Mouse (Mus musculus): Measurements from ENCODE around the gene Cdh12.

The Cdh12 gene

DNA sequence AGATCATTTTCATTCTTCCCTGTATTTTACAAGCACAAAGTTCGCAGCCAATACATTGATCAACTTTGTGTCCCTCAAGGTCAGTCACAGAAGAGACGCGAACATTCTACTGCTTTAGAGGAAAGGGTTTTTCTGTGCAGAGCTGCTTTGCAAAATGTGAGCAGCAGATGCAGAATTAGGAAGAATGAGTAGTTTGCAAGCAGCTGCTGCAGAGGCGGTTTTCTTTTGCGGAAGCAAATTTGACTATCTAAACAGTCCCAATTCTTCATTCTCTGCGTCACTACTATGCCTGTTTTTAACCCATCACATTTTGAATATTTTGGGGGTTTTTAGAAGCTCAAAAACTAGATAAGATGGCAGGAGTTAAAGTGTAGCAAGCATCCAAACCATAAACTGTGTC is 956.1 kb downstream of the Cdh12 start:
- DNase-seq = no peak

DNA sequence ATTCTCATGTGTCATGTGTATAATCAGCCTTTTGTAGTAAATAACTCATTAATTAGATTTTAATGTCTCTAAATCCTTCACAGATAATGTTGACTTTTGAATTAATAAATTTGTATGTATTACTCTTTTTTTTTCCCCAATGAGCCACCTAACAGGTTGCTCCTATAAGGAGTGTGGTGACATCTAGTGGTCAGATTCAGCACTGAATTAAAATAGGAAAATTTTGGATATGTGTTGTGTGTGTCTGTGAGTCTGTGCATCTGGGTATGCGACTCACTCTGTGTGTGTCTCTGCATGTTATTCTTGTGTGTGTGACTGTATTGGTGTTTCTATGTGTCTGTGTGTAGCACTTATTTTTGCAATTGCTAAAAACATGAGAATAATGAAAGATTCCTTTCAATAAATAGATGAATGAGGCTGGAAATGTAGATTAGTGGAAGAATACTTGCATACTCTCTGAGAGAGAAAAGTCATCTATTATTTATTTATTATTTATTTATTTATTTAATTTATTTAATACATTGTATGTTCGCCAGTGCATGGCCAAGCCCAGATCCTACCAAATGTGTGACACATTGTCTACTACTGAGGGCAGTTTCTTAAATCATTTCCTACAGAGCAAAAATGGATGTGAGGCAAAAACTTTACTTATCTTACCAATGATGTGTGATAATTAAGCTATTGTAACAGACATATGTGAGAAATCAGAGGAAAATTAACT is 958.4 kb downstream of the Cdh12 start:
- DNase-seq = peak; percentile 32

DNA sequence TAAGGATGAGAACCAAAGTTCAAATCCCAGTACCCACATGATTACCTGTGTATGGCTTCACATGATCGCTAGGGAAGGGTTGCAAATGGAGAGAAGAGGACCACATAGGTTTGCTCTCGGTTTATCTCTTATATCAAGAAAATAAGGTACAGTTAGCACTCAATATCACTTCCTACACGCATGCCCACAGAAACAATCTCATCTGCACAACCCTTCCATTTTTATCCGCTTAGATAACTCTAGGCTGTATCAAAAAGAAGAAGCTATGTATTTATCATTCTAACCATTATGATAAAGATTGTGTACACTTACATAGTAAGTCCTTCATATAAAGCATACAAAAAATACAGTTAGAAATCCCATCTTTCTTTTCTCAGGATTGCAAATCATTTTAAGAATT is 988.3 kb downstream of the Cdh12 start:
- no peak for DNase-seq

DNA sequence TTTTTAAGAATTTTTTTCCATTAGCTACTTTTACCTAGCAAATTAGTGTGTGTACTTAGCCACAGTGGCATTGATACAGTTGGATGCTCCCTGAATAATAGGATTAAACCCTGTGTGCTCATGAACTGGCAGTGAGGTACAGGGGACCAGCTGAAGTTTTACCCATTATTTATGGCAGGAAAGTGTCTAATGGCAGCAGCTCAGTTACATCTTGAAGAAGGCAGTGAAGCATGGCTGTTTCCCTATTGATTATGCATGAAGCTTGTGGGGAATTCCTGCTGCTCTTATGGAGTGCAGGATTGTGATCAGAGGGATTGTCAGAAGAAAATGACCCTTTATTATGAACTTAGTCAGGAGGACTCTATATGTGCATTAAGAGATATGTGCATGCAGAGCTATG is 988.9 kb downstream of the Cdh12 start:
- DNase-seq = no peak

GRCm38 (mm10) chr15:21458098-21458497 is 1009.0 kb downstream of the Cdh12 start:
- no peak for DNase-seq

DNA sequence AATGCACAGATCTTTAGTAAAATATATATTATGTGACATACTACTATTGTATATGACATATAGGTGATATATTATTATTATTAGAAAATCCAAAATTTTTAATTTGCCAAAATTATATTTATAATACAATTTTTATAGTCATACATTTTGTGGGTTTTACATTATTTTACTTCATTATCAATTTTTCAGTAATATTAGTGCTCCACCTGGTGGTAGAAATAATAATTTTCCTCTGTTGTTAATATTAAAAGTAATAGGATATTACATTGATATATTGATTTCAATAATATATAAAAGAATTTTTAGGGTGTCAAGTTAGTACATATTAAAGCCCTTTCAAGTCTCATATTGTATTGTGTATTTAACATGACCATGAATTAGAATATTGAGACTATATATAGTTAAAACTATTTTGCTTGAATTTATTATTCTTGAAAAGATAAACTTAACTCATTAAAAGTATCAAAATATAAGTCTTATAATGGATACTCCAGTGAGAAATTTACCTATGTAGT is 1070.3 kb downstream of the Cdh12 start:
- no peak for DNase-seq

DNA sequence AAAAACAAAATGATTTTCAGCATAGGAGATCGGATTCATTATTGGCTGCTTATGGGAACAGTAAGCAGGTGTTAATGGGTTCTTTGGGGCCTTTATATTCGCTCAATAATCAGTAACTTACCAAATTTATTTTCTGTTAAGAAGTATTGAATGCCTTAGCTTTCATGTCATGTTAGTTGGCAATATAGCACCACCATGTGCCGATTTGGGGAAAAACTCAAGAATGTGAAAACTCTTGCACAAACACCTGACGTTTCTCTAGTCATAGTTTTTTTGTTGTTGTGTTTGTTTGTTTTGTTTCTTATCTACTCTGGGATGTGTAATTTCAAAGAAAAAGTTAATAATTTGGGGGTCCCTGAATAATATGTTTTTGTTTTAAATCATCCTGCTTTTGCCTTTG is 1081.7 kb downstream of the Cdh12 start:
- no peak for DNase-seq

GRCm38 (mm10) chr15:21536909-21537308 is 1087.8 kb downstream of the Cdh12 start:
- DNase-seq = no peak

GRCm38 (mm10) chr15:21544786-21545185 is 1095.7 kb downstream of the Cdh12 start:
- no peak for DNase-seq

- no peak for DNase-seq
Measured at GRCm38 (mm10) chr15:21555981-21556380, 1106.9 kb downstream of the Cdh12 start.

- no peak for DNase-seq
Measured at GRCm38 (mm10) chr15:21566314-21567051, 1117.4 kb downstream of the Cdh12 start.

- DNase-seq = no peak
Measured at GRCm38 (mm10) chr15:21604510-21604909, 1155.4 kb downstream of the Cdh12 start.

Measured in kidney, adult 9 months (tissue).